Mouse (Mus musculus): ENCODE data around the gene Nfyc. TPM values are rescaled to one million over a fixed set of nuclear protein-coding genes. Genes with fewer than 3 reads are reported as not detected.

The Nfyc gene
- polyA plus RNA-seq (2014; fragmentation: Nextera tagmentation; extraction: Ambion mirVana), result 102 and 108 TPM in 2 replicates

DNA sequence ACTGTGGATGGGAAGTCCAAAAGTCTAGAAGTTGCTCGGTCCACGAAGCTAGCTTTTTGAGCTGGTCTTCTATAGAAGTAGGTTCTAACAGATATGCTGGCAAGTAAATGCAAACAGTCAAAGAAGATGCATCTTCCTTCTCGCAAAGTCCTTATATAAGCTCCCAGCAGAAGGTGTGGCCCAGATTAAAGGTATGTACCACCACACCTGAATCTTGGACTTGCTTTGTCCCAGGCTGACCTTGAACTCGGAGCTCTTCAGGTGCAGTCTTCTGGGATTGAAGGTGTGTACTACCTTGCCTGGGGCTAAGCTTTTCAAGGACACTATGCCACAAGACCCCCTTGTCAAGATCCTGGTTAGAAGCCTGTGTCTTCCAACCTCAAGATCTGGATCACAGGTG lies at the start of gene Nfyc:
TSS of gene Nfyc (minus strand) at position 101 of the 400 bp plus-strand sequence.
- 81% methylated on average over 4 of the region's 4 CpGs for WGBS
- no peak within 1 kb of the TSS for H3K27ac ChIP-seq (ENCODE audit: low read length)
- no peak within 1 kb of the TSS for H3K4me3 ChIP-seq (ENCODE audit: low read depth, low read length)
- no peak within 1 kb of the TSS for H3K4me2 ChIP-seq (replicated peaks; ENCODE audit: low read depth, low read length)
- no peak within 1 kb of the TSS for H3K9ac ChIP-seq (replicated peaks; ENCODE audit: low read depth, low read length)
- H3K27me3 ChIP-seq (ENCODE audit: control insufficient read depth, insufficient read depth, low read length), result no peaks in the 10 kb centered on the region
- H3K4me1 ChIP-seq (ENCODE audit: control insufficient read depth, insufficient read depth, low read length), result no peaks in the 10 kb centered on the region
- H3K9me3 ChIP-seq (ENCODE audit: control insufficient read depth, low read depth, low read length), result no peaks in the 10 kb centered on the region
- no peaks in the 10 kb centered on the region for H3K36me3 ChIP-seq (ENCODE audit: control insufficient read depth, insufficient read depth, low read length)
- no peak for ATAC-seq (ENCODE audit: insufficient number of reproducible peaks, insufficient read depth, low FRiP score, low read depth)

DNA sequence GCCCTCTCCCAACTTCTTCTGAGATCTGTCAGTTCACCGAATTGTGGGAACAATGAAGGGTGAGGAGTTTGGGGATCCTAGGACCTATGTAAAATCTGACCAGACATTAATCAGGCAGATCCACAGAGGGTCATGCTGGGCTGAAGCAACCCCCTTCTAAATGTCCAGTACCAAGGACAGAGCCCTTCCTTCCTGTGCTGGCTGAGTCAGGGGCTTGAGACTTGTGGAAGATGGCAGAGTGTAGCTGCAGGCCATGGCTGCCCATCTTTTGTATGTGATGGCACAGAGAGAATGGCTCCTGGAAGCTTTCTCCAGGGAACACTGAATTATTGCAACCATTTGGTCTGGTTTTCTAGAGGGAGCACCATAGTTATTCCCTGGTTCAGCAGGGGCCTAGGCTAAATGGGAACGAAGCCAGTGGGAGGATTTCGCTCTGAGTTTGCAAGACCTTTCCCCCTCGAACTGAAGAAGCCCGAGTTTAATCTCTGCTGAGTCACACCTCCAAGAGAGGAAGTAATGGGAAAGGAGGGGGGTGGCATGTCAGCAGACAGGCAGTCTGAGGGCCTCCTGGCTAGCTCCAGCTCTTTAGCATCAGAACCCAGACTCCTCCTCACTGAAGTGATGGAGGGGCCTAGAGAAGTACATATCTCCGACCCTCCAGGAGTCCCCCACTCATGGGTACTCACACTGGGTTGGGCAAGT lies 49.5 kb upstream of the Nfyc start:
- H3K4me3 ChIP-seq (ENCODE audit: low read depth, low read length), result no peak overlapping the region
- peaks cover 7% of the 10 kb centered on the region; the same call in 1 of the 2 replicates for H3K4me1 ChIP-seq (ENCODE audit: control insufficient read depth, insufficient read depth, low read length)
- no peak overlapping the region for H3K9ac ChIP-seq (replicated peaks; ENCODE audit: low read depth, low read length)
- no peak overlapping the region for H3K27ac ChIP-seq (ENCODE audit: low read length)
- no peaks in the 10 kb centered on the region for H3K9me3 ChIP-seq (ENCODE audit: control insufficient read depth, low read depth, low read length)
- no peaks in the 10 kb centered on the region for H3K36me3 ChIP-seq (ENCODE audit: control insufficient read depth, insufficient read depth, low read length)
- no peaks in the 10 kb centered on the region for H3K27me3 ChIP-seq (ENCODE audit: control insufficient read depth, insufficient read depth, low read length)
- no peak for ATAC-seq (ENCODE audit: insufficient number of reproducible peaks, insufficient read depth, low FRiP score, low read depth)
- no peak overlapping the region for H3K4me2 ChIP-seq (replicated peaks; ENCODE audit: low read depth, low read length)
- WGBS, result 48% methylated on average over 6 of the region's 6 CpGs

DNA sequence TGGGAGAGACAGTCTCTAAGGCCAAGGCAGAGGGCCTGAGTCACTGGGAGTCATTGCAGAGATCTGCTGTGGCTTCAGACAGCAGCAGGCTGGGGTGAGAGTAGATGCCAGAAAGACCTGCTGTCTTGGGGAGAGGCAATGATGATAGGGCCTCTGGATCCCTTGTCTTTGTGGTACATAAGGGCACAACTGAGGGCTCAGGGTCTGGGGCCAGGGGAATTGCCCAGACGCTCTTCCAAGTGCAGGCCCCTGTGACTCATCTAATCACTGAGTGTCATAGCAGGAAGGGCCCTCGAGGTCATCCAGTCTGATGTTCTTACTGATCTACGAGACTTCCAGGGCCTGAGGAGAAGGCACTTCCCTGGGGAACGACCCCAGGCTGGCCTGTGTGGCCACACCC lies 48.0 kb upstream of the Nfyc start:
- H3K9ac ChIP-seq (replicated peaks; ENCODE audit: low read depth, low read length), result no peak overlapping the region
- no peaks in the 10 kb centered on the region for H3K36me3 ChIP-seq (ENCODE audit: control insufficient read depth, insufficient read depth, low read length)
- 0 out of 2 replicates have a peak, but pooled peaks cover 3% of the 10 kb centered on the region for H3K4me1 ChIP-seq (ENCODE audit: control insufficient read depth, insufficient read depth, low read length)
- no peaks in the 10 kb centered on the region for H3K9me3 ChIP-seq (ENCODE audit: control insufficient read depth, low read depth, low read length)
- no peak overlapping the region for H3K27ac ChIP-seq (ENCODE audit: low read length)
- no peak for ATAC-seq (ENCODE audit: insufficient number of reproducible peaks, insufficient read depth, low FRiP score, low read depth)
- H3K4me3 ChIP-seq (ENCODE audit: low read depth, low read length), result no peak overlapping the region
- no peak overlapping the region for H3K4me2 ChIP-seq (replicated peaks; ENCODE audit: low read depth, low read length)
- WGBS, result 21% methylated on average over 4 of the region's 4 CpGs
- no peaks in the 10 kb centered on the region for H3K27me3 ChIP-seq (ENCODE audit: control insufficient read depth, insufficient read depth, low read length)

DNA sequence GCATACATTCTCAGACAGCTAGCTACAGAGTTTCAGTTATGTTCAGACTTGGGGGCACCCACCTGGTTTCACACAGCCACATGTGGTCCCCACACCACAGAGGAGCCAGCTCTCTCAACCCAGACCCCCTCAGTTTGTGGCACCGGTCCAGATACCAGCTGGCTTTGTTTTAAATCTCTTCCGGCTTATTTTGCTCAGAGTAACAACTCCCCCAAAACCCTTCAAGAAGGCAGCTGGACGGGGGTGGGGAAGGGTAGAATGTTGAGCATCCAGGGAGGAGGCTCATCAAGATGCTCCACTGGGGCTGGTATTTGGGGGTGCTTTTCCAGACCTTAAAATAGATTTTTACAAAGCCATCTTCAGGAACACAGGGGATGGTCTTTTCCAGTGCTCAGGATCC lies 47.4 kb upstream of the Nfyc start:
- H3K4me2 ChIP-seq (replicated peaks; ENCODE audit: low read depth, low read length), result no peak overlapping the region
- WGBS, result 47% methylated on average over 3 of the region's 3 CpGs
- H3K4me3 ChIP-seq (ENCODE audit: low read depth, low read length), result no peak overlapping the region
- 0 out of 2 replicates have a peak, but pooled peaks cover 3% of the 10 kb centered on the region for H3K4me1 ChIP-seq (ENCODE audit: control insufficient read depth, insufficient read depth, low read length)
- H3K27me3 ChIP-seq (ENCODE audit: control insufficient read depth, insufficient read depth, low read length), result no peaks in the 10 kb centered on the region
- no peaks in the 10 kb centered on the region for H3K9me3 ChIP-seq (ENCODE audit: control insufficient read depth, low read depth, low read length)
- ATAC-seq (ENCODE audit: insufficient number of reproducible peaks, insufficient read depth, low FRiP score, low read depth), result no peak
- H3K36me3 ChIP-seq (ENCODE audit: control insufficient read depth, insufficient read depth, low read length), result no peaks in the 10 kb centered on the region
- no peak overlapping the region for H3K9ac ChIP-seq (replicated peaks; ENCODE audit: low read depth, low read length)
- H3K27ac ChIP-seq (ENCODE audit: low read length), result no peak overlapping the region

DNA sequence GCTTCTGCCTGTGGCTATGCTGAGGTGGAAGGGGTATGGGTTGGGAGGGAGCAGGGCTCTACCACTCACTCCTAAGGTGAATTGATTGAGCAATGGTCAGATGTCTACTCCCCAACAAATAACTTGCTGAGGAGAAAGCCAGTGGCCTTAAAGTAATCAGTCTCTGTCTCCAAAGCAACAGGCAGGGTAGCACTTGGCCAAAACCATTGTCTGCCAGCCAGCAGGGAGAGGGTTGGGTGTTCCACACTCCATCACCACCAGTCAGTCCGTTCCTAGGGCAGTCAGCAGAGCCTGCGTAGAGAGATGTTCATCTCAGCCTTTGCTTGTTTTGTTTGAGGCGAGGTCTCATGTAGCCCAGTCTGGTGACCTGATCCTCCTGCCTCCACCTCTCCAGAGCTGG lies 44.6 kb upstream of the Nfyc start:
- Histone ChIP-seq H3K4me3 (ENCODE audit: low read depth, low read length) (no peak overlapping the region), H3K9ac (replicated peaks; ENCODE audit: low read depth, low read length) (no peak overlapping the region), H3K9me3 (ENCODE audit: control insufficient read depth, low read depth, low read length) (no peaks in the 10 kb centered on the region), H3K36me3 (ENCODE audit: control insufficient read depth, insufficient read depth, low read length) (no peaks in the 10 kb centered on the region), H3K4me1 (ENCODE audit: control insufficient read depth, insufficient read depth, low read length) (0 out of 2 replicates have a peak, but pooled peaks cover 3% of the 10 kb centered on the region), H3K27me3 (ENCODE audit: control insufficient read depth, insufficient read depth, low read length) (no peaks in the 10 kb centered on the region), H3K4me2 (replicated peaks; ENCODE audit: low read depth, low read length) (no peak overlapping the region), H3K27ac (ENCODE audit: low read length) (no peak overlapping the region)
- no peak for ATAC-seq (ENCODE audit: insufficient number of reproducible peaks, insufficient read depth, low FRiP score, low read depth)
- WGBS, result 47% methylated on average over 3 of the region's 3 CpGs

DNA sequence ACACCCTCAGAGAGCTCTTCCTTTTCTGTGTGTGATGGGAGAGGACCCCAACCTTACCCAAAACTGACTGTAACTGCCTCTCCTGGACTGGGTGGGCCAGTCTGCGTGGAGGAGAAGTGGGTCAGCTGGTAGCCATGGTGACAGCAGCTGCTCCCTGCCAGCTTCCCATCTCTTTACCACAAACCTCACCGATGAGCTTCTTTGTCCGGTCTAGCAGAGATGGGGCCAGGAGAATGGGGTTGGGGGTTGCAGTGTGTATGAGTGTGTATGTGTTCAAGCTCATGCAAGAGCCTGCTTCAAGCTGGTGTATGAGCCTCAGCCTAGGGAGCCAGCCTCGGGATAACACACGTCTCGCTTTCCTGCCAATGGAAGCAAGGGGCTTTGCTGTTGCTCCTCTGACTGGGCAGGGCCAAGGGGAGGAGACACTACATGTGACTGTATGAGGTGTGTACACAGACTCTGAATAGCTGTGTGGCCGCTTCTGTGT lies 38.9 kb upstream of the Nfyc start:
- H3K4me1 ChIP-seq (ENCODE audit: control insufficient read depth, insufficient read depth, low read length), result no peaks in the 10 kb centered on the region
- no peak overlapping the region for H3K9ac ChIP-seq (replicated peaks; ENCODE audit: low read depth, low read length)
- H3K27ac ChIP-seq (ENCODE audit: low read length), result no peak overlapping the region
- H3K4me3 ChIP-seq (ENCODE audit: low read depth, low read length), result no peak overlapping the region
- no peaks in the 10 kb centered on the region for H3K27me3 ChIP-seq (ENCODE audit: control insufficient read depth, insufficient read depth, low read length)
- no peaks in the 10 kb centered on the region for H3K9me3 ChIP-seq (ENCODE audit: control insufficient read depth, low read depth, low read length)
- no peak overlapping the region for H3K4me2 ChIP-seq (replicated peaks; ENCODE audit: low read depth, low read length)
- 62% methylated on average over 7 of the region's 7 CpGs for WGBS
- ATAC-seq (ENCODE audit: insufficient number of reproducible peaks, insufficient read depth, low FRiP score, low read depth), result no peak
- no peaks in the 10 kb centered on the region for H3K36me3 ChIP-seq (ENCODE audit: control insufficient read depth, insufficient read depth, low read length)

DNA sequence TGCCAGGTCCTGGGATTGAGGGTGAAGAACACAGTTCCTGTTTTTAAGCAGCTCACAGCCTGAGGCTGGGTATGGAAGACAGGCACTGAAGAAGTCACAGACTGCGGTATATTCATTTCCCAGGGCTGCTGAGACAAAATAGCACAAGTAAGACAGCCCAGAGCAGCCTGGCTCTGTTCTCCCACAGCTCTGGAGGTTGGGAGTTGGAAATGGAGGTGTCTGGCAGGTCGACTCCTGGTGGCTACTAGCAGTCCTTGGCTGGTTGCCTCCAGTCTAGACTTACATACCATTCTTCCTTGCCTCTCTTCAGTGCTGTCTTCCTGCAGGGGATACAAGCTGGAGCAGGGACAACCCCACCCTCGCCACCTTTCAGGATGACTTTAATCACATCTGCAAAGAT lies 37.6 kb upstream of the Nfyc start:
- Histone ChIP-seq H3K36me3 (ENCODE audit: control insufficient read depth, insufficient read depth, low read length) (no peaks in the 10 kb centered on the region), H3K27ac (ENCODE audit: low read length) (no peak overlapping the region), H3K4me3 (ENCODE audit: low read depth, low read length) (no peak overlapping the region), H3K9ac (replicated peaks; ENCODE audit: low read depth, low read length) (no peak overlapping the region), H3K9me3 (ENCODE audit: control insufficient read depth, low read depth, low read length) (no peaks in the 10 kb centered on the region), H3K4me2 (replicated peaks; ENCODE audit: low read depth, low read length) (no peak overlapping the region), H3K4me1 (ENCODE audit: control insufficient read depth, insufficient read depth, low read length) (no peaks in the 10 kb centered on the region), H3K27me3 (ENCODE audit: control insufficient read depth, insufficient read depth, low read length) (no peaks in the 10 kb centered on the region)
- no peak for ATAC-seq (ENCODE audit: insufficient number of reproducible peaks, insufficient read depth, low FRiP score, low read depth)
- WGBS, result 60% methylated on average over 3 of the region's 3 CpGs

DNA sequence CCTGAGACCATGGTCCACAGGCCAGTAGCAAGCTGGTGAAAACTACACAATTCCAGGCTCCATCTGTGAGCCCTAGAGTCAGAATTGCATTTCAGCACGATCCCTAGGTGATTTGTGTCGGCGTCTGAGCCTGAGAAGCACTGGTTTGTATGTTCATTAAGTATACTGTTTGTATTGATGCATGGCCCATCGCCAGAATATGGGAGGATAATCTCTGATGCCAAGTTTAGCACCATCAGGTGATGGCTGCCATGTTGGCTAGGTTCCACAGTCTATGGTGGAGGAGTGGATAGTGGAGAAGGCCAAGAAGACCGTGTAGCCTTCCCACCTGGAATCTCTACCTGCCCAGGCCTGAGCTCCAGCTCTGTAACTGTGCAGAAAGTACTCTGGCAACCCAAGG lies 36.9 kb upstream of the Nfyc start:
- no peaks in the 10 kb centered on the region for H3K36me3 ChIP-seq (ENCODE audit: control insufficient read depth, insufficient read depth, low read length)
- no peak for ATAC-seq (ENCODE audit: insufficient number of reproducible peaks, insufficient read depth, low FRiP score, low read depth)
- no peaks in the 10 kb centered on the region for H3K4me1 ChIP-seq (ENCODE audit: control insufficient read depth, insufficient read depth, low read length)
- H3K9ac ChIP-seq (replicated peaks; ENCODE audit: low read depth, low read length), result no peak overlapping the region
- no peaks in the 10 kb centered on the region for H3K27me3 ChIP-seq (ENCODE audit: control insufficient read depth, insufficient read depth, low read length)
- 74% methylated on average over 5 of the region's 5 CpGs for WGBS
- no peaks in the 10 kb centered on the region for H3K9me3 ChIP-seq (ENCODE audit: control insufficient read depth, low read depth, low read length)
- H3K4me3 ChIP-seq (ENCODE audit: low read depth, low read length), result no peak overlapping the region
- no peak overlapping the region for H3K4me2 ChIP-seq (replicated peaks; ENCODE audit: low read depth, low read length)
- H3K27ac ChIP-seq (ENCODE audit: low read length), result no peak overlapping the region

DNA sequence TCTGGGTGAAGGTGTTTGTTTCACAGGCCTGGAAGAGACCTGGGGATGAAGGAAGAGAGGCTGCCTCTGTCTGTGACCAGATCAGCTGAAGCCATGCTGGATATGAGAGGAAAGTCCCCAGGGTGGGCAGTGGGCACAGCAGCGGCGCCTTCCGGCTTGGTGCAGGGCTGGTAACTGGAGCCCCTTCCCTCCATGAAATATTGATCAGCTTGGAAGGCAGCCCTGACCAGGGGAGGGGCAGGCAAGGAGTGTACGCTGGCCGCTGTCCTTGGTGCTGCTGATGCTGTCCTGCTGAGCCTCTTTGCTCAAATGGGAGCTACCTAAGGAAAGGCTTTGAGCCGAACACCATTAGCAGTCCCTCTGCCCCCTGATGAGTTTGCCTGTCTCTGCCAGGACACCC lies 34.8 kb upstream of the Nfyc start:
- WGBS, result 0% methylated on average over 6 of the region's 6 CpGs
- Histone ChIP-seq H3K4me1 (ENCODE audit: control insufficient read depth, insufficient read depth, low read length) (no peaks in the 10 kb centered on the region), H3K9ac (replicated peaks; ENCODE audit: low read depth, low read length) (no peak overlapping the region), H3K27ac (ENCODE audit: low read length) (no peak overlapping the region), H3K27me3 (ENCODE audit: control insufficient read depth, insufficient read depth, low read length) (no peaks in the 10 kb centered on the region), H3K36me3 (ENCODE audit: control insufficient read depth, insufficient read depth, low read length) (no peaks in the 10 kb centered on the region), H3K4me2 (replicated peaks; ENCODE audit: low read depth, low read length) (no peak overlapping the region), H3K4me3 (ENCODE audit: low read depth, low read length) (no peak overlapping the region), H3K9me3 (ENCODE audit: control insufficient read depth, low read depth, low read length) (no peaks in the 10 kb centered on the region)
- ATAC-seq (ENCODE audit: insufficient number of reproducible peaks, insufficient read depth, low FRiP score, low read depth), result 0 out of 2 replicates have a peak, but pooled peaks have one; percentile 28

All from stomach, embryonic 14.5 days (tissue).